Mouse (Mus musculus) heart, postnatal 4 days (tissue): Measurements from ENCODE around the gene Gna11. TPM values are rescaled to one million over a fixed set of nuclear protein-coding genes. Genes with fewer than 3 reads are reported as not detected.

Experiments
- DNase-seq: peaks from one replicate; pipeline ENCODE4 v3.0.0; 2021
- total RNA-seq, 2 experiments: library from RNA; stranded (reverse); gene quantifications; 2 replicates each; pipeline ENCODE4 v1.2.3; 2021

Gna11 gene
- total RNA-seq, 2 experiments from 2014 or later = 58.5 to 62.7 TPM

DNA sequence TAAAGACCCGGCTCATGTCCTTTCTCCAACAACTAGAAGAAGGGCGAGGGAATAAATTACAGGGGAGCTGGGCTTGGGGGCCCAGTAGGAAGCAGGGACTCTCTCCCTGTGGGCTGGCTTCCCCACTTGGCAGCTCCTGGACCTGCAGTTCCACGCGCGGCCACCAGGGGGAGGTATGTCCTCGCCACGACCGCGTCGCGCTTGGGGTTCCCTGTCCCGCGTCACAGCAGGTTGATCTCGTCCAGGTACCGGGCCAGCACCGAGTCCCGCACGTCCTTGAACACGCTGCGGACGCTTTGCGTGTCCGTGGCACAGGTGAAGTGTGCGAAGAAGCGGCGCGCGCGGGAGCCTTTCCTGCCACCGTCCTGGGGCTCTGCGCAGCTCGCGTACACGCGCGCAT lies 42.3 kb downstream of the Gna11 start:
- peak; percentile 94 for DNase-seq

DNA sequence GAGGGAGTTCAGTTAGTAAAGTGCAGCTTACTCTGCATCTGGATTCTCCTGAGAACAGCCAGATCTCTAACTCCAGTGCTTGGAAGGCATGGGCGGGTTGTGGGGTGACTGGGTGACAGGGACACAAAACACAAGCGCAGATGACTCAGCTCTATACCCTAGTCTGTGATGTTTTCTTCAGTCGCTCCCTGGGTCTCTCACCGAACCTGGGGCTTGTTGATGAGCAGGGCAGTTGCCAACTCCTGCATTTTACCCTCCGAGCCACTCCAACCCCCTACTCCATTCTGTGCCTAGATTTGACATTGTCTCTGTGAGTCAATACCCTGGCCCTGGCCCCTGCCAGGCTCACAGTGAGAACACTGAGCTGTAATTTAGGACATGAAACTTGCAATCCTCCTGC lies 43.1 kb downstream of the Gna11 start:
- DNase-seq = no peak

GRCm38 (mm10) chr10:81500032-81500431 lies 45.0 kb downstream of the Gna11 start, which contains the start of gene S1pr4:
TSS of gene S1pr4 (minus strand) at chr10:81500132.
- no peak for DNase-seq

GRCm38 (mm10) chr10:81499250-81499901 lies 45.6 kb downstream of the Gna11 start:
- DNase-seq = no peak

- DNase-seq = no peak
Measured at GRCm38 (mm10) chr10:81498316-81499249, 46.4 kb downstream of the Gna11 start.

GRCm38 (mm10) chr10:81497401-81498270 lies 47.4 kb downstream of the Gna11 start:
- no peak for DNase-seq

DNA sequence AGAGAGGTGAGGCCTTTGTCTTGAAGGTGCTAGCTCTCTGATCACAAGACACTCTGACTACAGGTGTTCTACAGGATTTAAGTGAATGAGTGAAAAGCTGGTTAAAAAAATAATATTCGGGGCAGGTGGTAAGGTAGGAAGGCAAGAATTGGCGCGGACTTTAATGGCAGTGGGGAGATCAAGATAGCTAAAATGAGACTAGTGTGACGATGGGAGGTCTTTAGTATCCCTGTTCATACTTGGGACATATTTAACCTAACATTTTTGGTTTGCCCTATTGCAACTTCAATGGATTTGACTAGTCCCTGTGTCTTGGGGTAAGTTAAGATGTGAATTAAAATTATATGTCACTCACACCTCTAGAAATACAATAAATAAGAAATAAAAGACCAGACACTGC lies 48.0 kb downstream of the Gna11 start:
- DNase-seq = no peak

GRCm38 (mm10) chr10:81496264-81496901 lies 48.6 kb downstream of the Gna11 start, which contains the start of gene Ncln:
TSS of gene Ncln (minus strand) at chr10:81496392.
- DNase-seq = peak; percentile 98

DNA sequence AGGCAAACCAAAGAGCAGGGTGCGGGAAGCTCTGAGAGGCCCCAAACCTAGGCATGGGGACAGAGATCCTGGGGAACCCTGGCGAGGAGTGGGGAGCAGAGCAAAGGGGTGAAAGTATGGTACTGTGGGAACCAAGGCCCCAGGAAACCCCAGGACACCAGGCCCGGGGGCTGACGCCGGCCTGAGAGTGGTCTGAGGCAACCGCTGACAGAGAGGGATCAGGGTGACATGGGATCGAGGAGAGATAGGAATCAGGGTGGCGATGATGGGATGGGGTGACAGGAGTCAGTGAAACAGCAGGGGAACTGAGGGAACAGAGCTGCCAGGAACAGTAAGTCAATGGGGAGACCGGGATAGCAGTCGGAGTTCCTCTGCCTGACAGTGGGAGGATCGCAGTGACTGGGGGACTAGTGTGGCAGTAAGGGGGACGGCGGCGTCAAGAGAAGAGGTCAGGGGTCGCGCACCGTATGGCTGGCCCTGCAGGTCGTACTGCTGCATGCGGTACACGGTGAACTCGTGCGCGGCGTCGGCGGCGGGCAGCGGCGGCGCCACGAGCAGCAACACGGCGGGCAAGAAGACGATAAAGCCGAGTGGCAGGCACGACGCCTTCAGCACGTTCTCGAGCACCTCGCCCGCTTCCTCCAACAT lies 49.2 kb downstream of the Gna11 start:
- no peak for DNase-seq

DNA sequence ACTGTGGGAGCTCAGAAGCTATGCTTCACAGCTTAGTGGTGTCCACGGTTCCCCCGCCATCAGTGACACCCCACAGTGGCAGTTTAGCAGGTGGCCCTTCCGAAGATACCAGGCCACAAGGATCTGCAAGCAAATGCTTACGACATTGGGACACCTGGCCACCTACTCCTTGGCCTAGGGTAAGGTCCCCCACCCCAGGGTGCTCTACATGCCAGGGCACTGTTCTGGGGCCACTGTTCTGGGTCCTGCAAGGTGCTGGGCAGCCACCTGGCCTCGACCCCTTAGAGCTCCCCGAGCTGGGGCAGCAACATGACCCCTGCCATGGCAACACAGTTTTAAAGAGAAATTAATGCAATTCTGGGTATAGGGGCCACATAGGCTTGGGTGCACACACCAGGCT lies 49.8 kb downstream of the Gna11 start:
- no peak for DNase-seq

GRCm38 (mm10) chr10:81494260-81495041 lies 50.5 kb downstream of the Gna11 start:
- no peak for DNase-seq

GRCm38 (mm10) chr10:81493601-81494220 lies 51.3 kb downstream of the Gna11 start:
- no peak for DNase-seq

DNA sequence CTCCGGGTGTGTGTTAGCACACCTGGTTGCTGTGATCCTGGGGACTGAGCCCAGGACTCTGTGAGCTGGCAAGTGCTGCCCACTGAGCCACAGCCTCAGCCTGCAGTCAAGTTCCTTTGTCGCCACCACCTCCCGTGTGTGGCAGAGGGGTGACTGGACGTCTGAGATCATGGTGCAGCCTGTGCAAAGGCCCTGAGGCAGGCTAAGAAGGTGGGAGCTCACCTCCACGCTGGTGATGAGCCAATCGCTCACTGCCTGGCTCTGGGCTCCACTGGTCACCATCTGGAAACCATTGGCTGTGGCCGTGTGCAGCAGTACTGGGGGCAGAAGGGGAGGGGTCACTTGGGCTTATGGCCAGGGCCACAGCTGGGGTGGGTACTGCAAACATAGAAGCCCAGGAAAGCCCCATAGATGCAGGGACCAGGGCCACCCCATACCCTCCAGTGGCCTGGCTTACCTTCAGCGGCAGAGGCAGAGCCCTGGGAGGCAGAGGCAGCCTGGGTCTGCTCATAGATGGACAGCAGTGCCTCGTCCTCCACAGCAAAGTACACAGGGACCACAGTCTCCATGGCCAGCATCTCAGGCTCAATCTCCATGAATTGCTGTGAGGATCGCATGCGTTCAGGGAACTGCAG lies 52.3 kb downstream of the Gna11 start:
- no peak for DNase-seq

DNA sequence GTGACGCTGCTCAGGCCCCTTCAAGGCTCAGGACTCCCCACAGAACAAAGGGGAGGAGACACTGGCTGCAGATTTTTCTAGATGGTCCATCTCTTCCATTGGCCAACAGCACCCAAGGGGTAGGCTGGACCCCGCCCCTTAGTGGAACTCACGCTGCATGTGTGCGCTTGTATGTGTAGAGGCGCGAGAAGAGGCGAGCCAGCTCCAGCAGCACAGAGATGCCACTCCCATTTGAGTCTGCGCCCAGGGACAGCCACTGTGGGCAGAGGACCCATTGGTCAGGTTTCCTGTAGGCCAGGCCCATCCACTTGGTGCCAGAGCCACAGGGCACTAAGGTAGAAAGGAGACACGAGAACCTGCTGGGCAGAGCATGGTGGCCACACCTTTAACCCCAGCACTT lies 54.0 kb downstream of the Gna11 start:
- no peak for DNase-seq

- no peak for DNase-seq
Measured at GRCm38 (mm10) chr10:81489941-81490340, 55.0 kb downstream of the Gna11 start.

DNA sequence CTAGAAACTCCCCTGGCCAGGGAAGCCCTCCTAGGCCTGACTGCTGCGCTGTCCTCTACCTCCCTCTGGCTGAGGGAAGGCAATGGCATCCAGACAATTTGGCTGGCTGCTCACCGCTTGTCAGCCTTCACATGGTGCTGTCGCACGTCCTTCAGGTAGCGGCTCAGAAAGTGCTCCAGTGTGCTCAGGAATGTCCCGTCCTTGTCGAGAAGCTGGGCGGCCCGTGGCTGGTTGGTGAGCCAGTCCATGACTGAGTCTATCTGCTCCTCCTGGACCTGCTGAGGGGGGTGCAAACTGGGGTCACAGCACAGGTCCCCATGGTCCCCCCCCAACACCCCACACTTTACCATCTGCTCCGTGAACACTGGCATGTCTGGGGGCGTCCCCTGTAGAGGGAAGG lies 56.9 kb downstream of the Gna11 start:
- DNase-seq = no peak

- DNase-seq = no peak
Measured at GRCm38 (mm10) chr10:81486496-81486895, 58.5 kb downstream of the Gna11 start.

DNA sequence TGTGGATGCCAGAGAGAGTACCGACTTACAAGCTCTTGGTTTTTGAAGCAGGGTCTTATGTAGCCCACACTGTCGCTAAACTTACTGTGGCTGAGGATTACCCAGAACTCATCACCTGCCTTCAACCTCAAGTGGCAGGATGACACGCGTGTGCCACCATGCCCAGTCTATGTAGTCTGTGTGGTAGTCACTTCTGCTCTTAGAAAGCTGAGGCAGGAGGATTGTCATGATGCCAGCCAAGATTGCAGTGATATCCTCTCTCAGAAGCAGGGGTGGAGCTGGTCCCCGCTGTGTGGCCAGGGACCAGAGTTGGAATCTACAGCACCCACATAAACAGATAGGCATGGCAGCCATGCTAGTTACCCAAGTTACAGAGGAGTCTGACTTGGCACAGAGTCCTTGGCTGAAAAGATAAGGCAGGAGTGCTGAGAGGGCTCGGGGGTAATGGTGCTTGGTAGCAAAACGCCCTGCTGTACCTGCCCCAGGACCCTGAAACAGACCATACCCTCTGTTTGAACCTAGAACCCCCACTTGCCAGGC lies 59.4 kb downstream of the Gna11 start:
- no peak for DNase-seq

GRCm38 (mm10) chr10:81485060-81485449 lies 59.9 kb downstream of the Gna11 start:
- DNase-seq = no peak
